Mouse (Mus musculus) stomach, embryonic 16.5 days (tissue): Measurements from ENCODE around the gene Hipk1. TPM values are rescaled to one million over a fixed set of nuclear protein-coding genes. Genes with fewer than 3 reads are reported as not detected.

Experiments
- ATAC-seq: fragments of 200-750 bp; cut with Nextera tagmentation; 2 replicates; pipeline ENCODE4 v1.8.0; 2017; ENCODE audit warnings: moderate number of reproducible peaks, moderate TSS enrichment; ENCODE audit not compliant: insufficient read depth, low FRiP score
- H3K27ac ChIP-seq: fragments of 300-500 bp; sonication (generic); 2 replicates; pipeline ENCODE4 v1.5.1; 2014; ENCODE audit warnings: low read length
- H3K27me3 ChIP-seq: fragments of 300-500 bp; sonication (generic); 2 replicates; pipeline ENCODE4 v1.6.1; 2014; ENCODE audit warnings: low read length, control low read depth, mixed read lengths; ENCODE audit not compliant: control insufficient read depth, insufficient read depth
- H3K36me3 ChIP-seq: fragments of 300-500 bp; sonication (generic); 2 replicates; pipeline ENCODE4 v1.6.1; 2014; ENCODE audit warnings: low read length; ENCODE audit not compliant: control insufficient read depth, insufficient read depth
- H3K4me1 ChIP-seq: fragments of 300-500 bp; sonication (generic); 2 replicates; pipeline ENCODE4 v1.6.1; 2014; ENCODE audit warnings: low read length, control low read depth, mixed read lengths; ENCODE audit not compliant: control insufficient read depth, insufficient read depth
- H3K4me2 ChIP-seq: fragments of 300-500 bp; sonication (generic); 2 replicates; pipeline ENCODE4 v1.6.1; 2014; ENCODE audit warnings: low read depth, low read length, mixed read lengths
- H3K4me3 ChIP-seq: fragments of 300-500 bp; sonication (generic); replicated peaks from 2 replicates; pipeline ENCODE4 v1.5.1; 2014; ENCODE audit warnings: mild to moderate bottlenecking, low read length
- H3K9ac ChIP-seq: fragments of 300-500 bp; sonication (generic); 2 replicates; pipeline ENCODE4 v1.6.1; 2014; ENCODE audit warnings: low read length
- H3K9me3 ChIP-seq: fragments of 300-500 bp; sonication (generic); replicated peaks from 2 replicates; pipeline ENCODE4 v1.6.1; 2016; ENCODE audit warnings: low read length, control low read depth; ENCODE audit not compliant: control insufficient read depth
- WGBS: fragments of 180-500 bp; shearing (Covaris S2); extraction: QIAGEN DNeasy Blood & Tissue Kit; methylation state at CpG from one replicate; pipeline ENCODE4 v1.1.7; 2014; 5-methylcytosine and 5-hydroxymethylcytosine counted together
- polyA plus RNA-seq: library from polyadenylated mRNA; unstranded; fragments of >200 nt; fragmentation: Nextera tagmentation; extraction: Ambion mirVana; gene quantifications from 2 replicates; pipeline ENCODE4 v1.2.1, GENCODE M21; 2015

The Hipk1 gene
- polyA plus RNA-seq, 1 experiment from 2014 or later, result 10.9 TPM

GRCm38 (mm10) chr3:103743208-103743607 is 48.2 kb downstream of the Hipk1 start:
- peaks cover 22% of the 10 kb centered on the region for H3K36me3 ChIP-seq
- H3K27me3 ChIP-seq, result no peaks in the 10 kb centered on the region
- H3K9me3 ChIP-seq, result no peaks in the 10 kb centered on the region
- H3K4me1 ChIP-seq, result no peaks in the 10 kb centered on the region
- H3K4me2 ChIP-seq, result no peak overlapping the region
- no peak for ATAC-seq
- no peak overlapping the region for H3K9ac ChIP-seq
- no peak overlapping the region for H3K4me3 ChIP-seq
- 76% methylated on average over 6 of the region's 6 CpGs for WGBS
- H3K27ac ChIP-seq, result no peak overlapping the region

- Histone ChIP-seq H3K4me2 (no peak overlapping the region), H3K4me3 (no peak overlapping the region), H3K27ac (no peak overlapping the region), H3K36me3 (peaks cover 18% of the 10 kb centered on the region), H3K9me3 (no peaks in the 10 kb centered on the region), H3K27me3 (no peaks in the 10 kb centered on the region), H3K4me1 (peaks cover 19% of the 10 kb centered on the region), H3K9ac (no peak overlapping the region)
- ATAC-seq, result no peak
- 42% methylated on average over 5 of the region's 5 CpGs for WGBS
These were observed 51.0 kb downstream of the Hipk1 start for GRCm38 (mm10) chr3:103740342-103740741.

GRCm38 (mm10) chr3:103739329-103739728 is 52.0 kb downstream of the Hipk1 start, which contains the start of gene Gm10964:
Gene Gm10964, plus strand, starts transcription at chr3:103739366.
- no peak for ATAC-seq
- Histone ChIP-seq H3K27ac (peak within 1 kb of the TSS; percentile 98), H3K9ac (peak within 1 kb of the TSS; percentile 68), H3K4me1 (peaks cover 26% of the 10 kb centered on the region), H3K4me2 (peak within 1 kb of the TSS; percentile 62), H3K4me3 (peak within 1 kb of the TSS; percentile 50), H3K27me3 (no peaks in the 10 kb centered on the region), H3K9me3 (no peaks in the 10 kb centered on the region), H3K36me3 (peaks cover 11% of the 10 kb centered on the region)
- WGBS, result 87% methylated on average over 1 of the region's 1 CpGs

GRCm38 (mm10) chr3:103737778-103738571 is 53.4 kb downstream of the Hipk1 start, which contains the start of gene Olfml3:
Gene Olfml3, minus strand, starts transcription at chr3:103738001.
- Histone ChIP-seq H3K27ac (peak within 1 kb of the TSS; percentile 98), H3K4me3 (peak within 1 kb of the TSS; percentile 50), H3K4me2 (peak within 1 kb of the TSS; percentile 62), H3K27me3 (no peaks in the 10 kb centered on the region), H3K36me3 (peaks cover 1% of the 10 kb centered on the region; the same call in 1 of the 2 replicates), H3K9me3 (no peaks in the 10 kb centered on the region), H3K9ac (peak within 1 kb of the TSS; percentile 68), H3K4me1 (peaks cover 40% of the 10 kb centered on the region)
- ATAC-seq, result peak; percentile 92
- WGBS, result 0% methylated on average over 18 of the region's 18 CpGs

GRCm38 (mm10) chr3:103737061-103737754 is 54.2 kb downstream of the Hipk1 start:
- Histone ChIP-seq H3K9ac (peak overlapping the region; percentile 68), H3K4me1 (peaks cover 42% of the 10 kb centered on the region), H3K9me3 (no peaks in the 10 kb centered on the region), H3K27me3 (no peaks in the 10 kb centered on the region), H3K4me2 (peak overlapping the region; percentile 62), H3K4me3 (peak overlapping the region; percentile 50), H3K36me3 (no peaks in the 10 kb centered on the region), H3K27ac (peak overlapping the region; percentile 98)
- ATAC-seq, result no peak
- 29% methylated on average over 16 of the region's 16 CpGs for WGBS

- peak overlapping the region; percentile 62 for H3K4me2 ChIP-seq
- H3K4me3 ChIP-seq, result peak overlapping the region; percentile 50
- H3K27me3 ChIP-seq, result no peaks in the 10 kb centered on the region
- peak overlapping the region; percentile 98 for H3K27ac ChIP-seq
- H3K36me3 ChIP-seq, result no peaks in the 10 kb centered on the region
- H3K9me3 ChIP-seq, result no peaks in the 10 kb centered on the region
- 67% methylated on average over 28 of the region's 28 CpGs for WGBS
- ATAC-seq, result no peak
- peak overlapping the region; percentile 68 for H3K9ac ChIP-seq
- peaks cover 45% of the 10 kb centered on the region for H3K4me1 ChIP-seq
These were observed 55.4 kb downstream of the Hipk1 start for GRCm38 (mm10) chr3:103735776-103736600.

- Histone ChIP-seq H3K36me3 (no peaks in the 10 kb centered on the region), H3K9me3 (no peaks in the 10 kb centered on the region), H3K27me3 (no peaks in the 10 kb centered on the region), H3K4me2 (peak overlapping the region; percentile 62), H3K27ac (peak overlapping the region; percentile 98), H3K4me1 (peaks cover 45% of the 10 kb centered on the region), H3K9ac (peak overlapping the region; percentile 68), H3K4me3 (peak overlapping the region; percentile 50)
- ATAC-seq, result no peak
- WGBS, result 14% methylated on average over 11 of the region's 11 CpGs
These were observed 56.5 kb downstream of the Hipk1 start for GRCm38 (mm10) chr3:103734696-103735519.
